Mouse (Mus musculus) kidney, postnatal 0 days (tissue): ENCODE results near the gene Dact2. TPM values are rescaled to one million over a fixed set of nuclear protein-coding genes. Genes with fewer than 3 reads are reported as not detected.

Experiments used
- ATAC-seq: fragments of 200-750 bp; cut with Nextera tagmentation; replicated peaks from 2 replicates; pipeline ENCODE4 v1.8.0; 2017; ENCODE audit warnings: low read depth, moderate number of reproducible peaks, moderate TSS enrichment, moderate library complexity; ENCODE audit not compliant: low FRiP score
- DNase-seq: peaks from one replicate; pipeline ENCODE4 v3.0.0-alpha.2; 2016; ENCODE audit warnings: low spot score
- H3K27ac ChIP-seq: fragments of 300-500 bp; sonication (generic); 2 replicates; pipeline ENCODE4 v1.5.1; 2014; ENCODE audit warnings: mild to moderate bottlenecking
- H3K27me3 ChIP-seq: fragments of 300-500 bp; sonication (generic); 2 replicates; pipeline ENCODE4 v1.6.1; 2014; ENCODE audit warnings: low read length, mixed read lengths; ENCODE audit not compliant: insufficient read depth
- H3K36me3 ChIP-seq: fragments of 300-500 bp; sonication (generic); 2 replicates; pipeline ENCODE4 v1.6.1; 2014; ENCODE audit warnings: low read length, mixed read lengths; ENCODE audit not compliant: insufficient read depth
- H3K4me1 ChIP-seq: fragments of 300-500 bp; sonication (generic); replicated peaks from 2 replicates; pipeline ENCODE4 v1.6.1; 2014; ENCODE audit warnings: antibody characterized with exemption, low read length, mixed read lengths; ENCODE audit not compliant: insufficient read depth
- H3K4me2 ChIP-seq: fragments of 300-500 bp; sonication (generic); 2 replicates; pipeline ENCODE4 v1.6.1; 2014; ENCODE audit warnings: mild to moderate bottlenecking, low read length, moderate library complexity, mixed read lengths
- H3K4me3 ChIP-seq: fragments of 300-500 bp; sonication (generic); replicated peaks from 2 replicates; pipeline ENCODE4 v1.5.1; 2014; ENCODE audit warnings: low read depth, low read length
- H3K9ac ChIP-seq: fragments of 300-500 bp; sonication (generic); 2 replicates; pipeline ENCODE4 v1.6.1; 2014; ENCODE audit warnings: low read depth, low read length
- H3K9me3 ChIP-seq: fragments of 300-500 bp; sonication (generic); replicated peaks from 2 replicates; pipeline ENCODE4 v1.6.1; 2016; ENCODE audit warnings: low read length, inconsistent platforms, mixed read lengths
- CTCF ChIP-seq: IDR thresholded peaks from 2 replicates; pipeline ENCODE4 v1.5.1; 2016; ENCODE audit warnings: antibody characterized with exemption, low read depth, mild to moderate bottlenecking, moderate library complexity
- WGBS: fragments of 180-500 bp; shearing (Covaris S2); extraction: QIAGEN DNeasy Blood & Tissue Kit; methylation state at CpG from one replicate; pipeline ENCODE4 v1.1.7; 2014; 5-methylcytosine and 5-hydroxymethylcytosine counted together
- polyA plus RNA-seq: library from polyadenylated mRNA; unstranded; fragments of >200 nt; fragmentation: Nextera tagmentation; extraction: Ambion mirVana; gene quantifications from 2 replicates; pipeline ENCODE4 v1.2.1, GENCODE M21; 2015

The Dact2 gene
- polyA plus RNA-seq: 14.8 and 16.0 TPM in 2 replicates

DNA sequence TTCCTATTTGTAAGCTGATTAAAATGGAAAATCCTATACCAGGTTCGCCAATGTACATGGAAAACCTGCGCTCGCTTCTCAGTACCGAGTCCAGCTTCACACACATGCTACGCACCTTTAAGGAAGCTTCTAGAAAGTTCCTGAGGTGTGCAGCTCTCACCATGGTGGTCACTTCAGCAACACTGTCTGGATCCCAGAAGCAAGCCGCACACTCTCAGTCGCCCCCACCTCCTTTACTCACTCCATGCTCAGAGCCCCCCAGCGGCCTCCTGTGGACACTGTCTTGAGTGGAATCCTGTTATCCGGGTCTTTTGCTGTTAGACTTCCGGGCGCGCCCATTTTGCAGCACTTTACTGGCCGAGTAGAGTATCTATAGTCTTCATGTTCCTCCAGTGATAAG, at the start of gene Dact2:
Gene Dact2, minus strand, starts transcription at position 244 of the 400 bp plus-strand sequence.
- Histone ChIP-seq H3K27me3 (peaks cover 10% of the 10 kb centered on the region; the same call in 1 of the 2 replicates), H3K9me3 (no peaks in the 10 kb centered on the region), H3K36me3 (no peaks in the 10 kb centered on the region), H3K27ac (peak within 1 kb of the TSS; percentile 97), H3K4me2 (peak within 1 kb of the TSS; percentile 80), H3K4me1 (peaks cover 16% of the 10 kb centered on the region; the same call in 1 of the 2 replicates), H3K4me3 (peak within 1 kb of the TSS; percentile 77), H3K9ac (peak within 1 kb of the TSS; percentile 90)
- TF ChIP-seq CTCF: peak; percentile 51
- DNase-seq (peak; percentile 55), ATAC-seq (no peak)
- WGBS: 43% methylated on average over 13 of the region's 13 CpGs

DNA sequence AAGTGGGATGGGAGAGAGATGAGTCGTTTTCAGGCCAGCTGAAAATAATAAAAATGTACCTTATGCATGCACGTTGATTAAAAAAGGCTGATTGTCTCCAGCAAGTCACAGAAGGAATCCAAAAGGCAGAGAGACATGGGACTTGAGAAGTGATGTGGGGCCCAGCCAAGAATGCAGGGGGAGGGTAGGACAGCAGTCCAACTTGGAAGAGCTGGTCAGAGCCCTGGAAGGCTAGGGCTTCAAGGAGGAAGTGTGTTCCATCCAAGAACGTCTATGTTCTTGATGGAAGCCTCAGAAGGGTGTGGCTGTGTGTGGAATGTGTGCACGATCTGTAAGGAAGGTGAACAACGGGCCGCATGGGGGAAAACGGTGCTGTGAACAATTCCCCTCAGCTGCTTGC, 48.4 kb upstream of the Dact2 start:
- WGBS: 64% methylated on average over 7 of the region's 7 CpGs
- Histone ChIP-seq H3K27me3 (no peaks in the 10 kb centered on the region), H3K4me2 (no peak overlapping the region), H3K36me3 (no peaks in the 10 kb centered on the region), H3K4me3 (no peak overlapping the region), H3K9ac (no peak overlapping the region), H3K4me1 (no peaks in the 10 kb centered on the region), H3K9me3 (no peaks in the 10 kb centered on the region), H3K27ac (no peak overlapping the region)
- no peak for TF ChIP-seq CTCF
- DNase-seq (no peak), ATAC-seq (no peak)

DNA sequence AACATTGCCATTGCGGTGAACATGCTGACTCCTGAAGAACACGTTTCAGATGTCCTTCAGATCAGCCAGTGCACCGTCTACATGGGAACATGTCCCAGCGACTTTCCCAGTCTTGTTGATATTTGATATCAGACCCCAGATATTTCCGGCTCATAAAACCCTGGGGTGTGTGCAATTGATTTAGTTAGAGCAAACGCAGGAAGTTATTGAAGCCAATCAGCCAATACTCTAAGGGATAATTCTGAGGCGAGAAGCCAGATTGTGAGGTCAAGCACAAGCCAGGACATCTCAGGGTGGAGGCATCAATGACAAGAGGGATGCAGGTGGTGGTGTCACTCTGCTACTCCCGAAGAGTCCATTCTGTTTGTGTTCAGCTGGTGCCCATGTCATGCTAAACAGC, 46.3 kb upstream of the Dact2 start:
- H3K36me3 ChIP-seq: no peaks in the 10 kb centered on the region
- H3K27ac ChIP-seq: no peak overlapping the region
- H3K9me3 ChIP-seq: no peaks in the 10 kb centered on the region
- ATAC-seq (no peak), DNase-seq (no peak)
- no peaks in the 10 kb centered on the region for H3K27me3 ChIP-seq
- TF ChIP-seq CTCF: no peak
- no peak overlapping the region for H3K4me3 ChIP-seq
- no peak overlapping the region for H3K4me2 ChIP-seq
- H3K4me1 ChIP-seq: no peaks in the 10 kb centered on the region
- WGBS: 52% methylated on average over 8 of the region's 8 CpGs
- H3K9ac ChIP-seq: no peak overlapping the region

DNA sequence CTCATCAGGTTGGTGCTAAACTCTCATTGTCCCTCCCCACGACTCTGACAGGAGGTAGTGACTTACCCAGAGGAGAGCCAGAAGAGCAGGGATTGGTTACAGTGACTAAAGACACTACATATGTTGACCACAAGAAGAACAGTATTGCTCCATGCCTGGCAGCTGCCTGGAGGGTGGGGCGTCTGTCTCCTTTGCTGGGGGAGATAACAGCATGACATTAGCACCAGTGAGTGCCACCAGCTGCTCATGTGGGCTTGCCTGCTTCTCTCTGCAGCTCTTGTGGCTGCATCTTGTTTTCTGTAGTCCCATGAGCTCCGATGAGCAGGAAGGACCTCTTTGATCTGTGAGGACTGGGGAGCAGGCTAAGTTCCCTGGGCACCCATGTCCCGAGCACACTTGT, 45.5 kb upstream of the Dact2 start:
- Histone ChIP-seq H3K9ac (no peak overlapping the region), H3K27me3 (no peaks in the 10 kb centered on the region), H3K4me3 (no peak overlapping the region), H3K36me3 (no peaks in the 10 kb centered on the region), H3K4me2 (no peak overlapping the region), H3K27ac (no peak overlapping the region), H3K9me3 (no peaks in the 10 kb centered on the region), H3K4me1 (no peaks in the 10 kb centered on the region)
- DNase-seq (no peak), ATAC-seq (no peak)
- 51% methylated on average over 4 of the region's 4 CpGs for WGBS
- no peak for TF ChIP-seq CTCF

DNA sequence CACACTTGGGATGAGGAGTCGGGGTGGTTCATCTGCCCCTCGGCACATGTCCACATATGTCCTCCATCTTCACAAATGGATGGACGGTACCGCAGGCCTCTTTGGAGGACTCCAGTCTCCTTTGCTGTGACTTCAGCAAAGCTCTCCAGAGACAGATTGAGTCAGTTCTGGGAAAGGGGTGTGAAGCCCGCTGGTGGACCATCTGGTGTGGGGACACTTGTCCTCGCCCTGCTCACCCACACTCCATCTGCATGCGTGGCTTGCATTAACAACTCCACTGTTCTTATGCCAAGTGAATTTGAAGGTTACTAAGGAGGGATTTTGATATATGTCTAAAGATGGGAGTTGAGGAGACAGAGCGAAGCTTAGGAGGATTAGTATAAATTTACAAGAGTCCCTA, 43.8 kb upstream of the Dact2 start:
- H3K27ac ChIP-seq: no peak overlapping the region
- DNase-seq: no peak
- no peaks in the 10 kb centered on the region for H3K27me3 ChIP-seq
- H3K4me3 ChIP-seq: no peak overlapping the region
- WGBS: 91% methylated on average over 8 of the region's 8 CpGs
- no peak for ATAC-seq
- H3K9ac ChIP-seq: no peak overlapping the region
- no peaks in the 10 kb centered on the region for H3K9me3 ChIP-seq
- TF ChIP-seq CTCF: no peak
- no peak overlapping the region for H3K4me2 ChIP-seq
- no peaks in the 10 kb centered on the region for H3K4me1 ChIP-seq
- no peaks in the 10 kb centered on the region for H3K36me3 ChIP-seq

DNA sequence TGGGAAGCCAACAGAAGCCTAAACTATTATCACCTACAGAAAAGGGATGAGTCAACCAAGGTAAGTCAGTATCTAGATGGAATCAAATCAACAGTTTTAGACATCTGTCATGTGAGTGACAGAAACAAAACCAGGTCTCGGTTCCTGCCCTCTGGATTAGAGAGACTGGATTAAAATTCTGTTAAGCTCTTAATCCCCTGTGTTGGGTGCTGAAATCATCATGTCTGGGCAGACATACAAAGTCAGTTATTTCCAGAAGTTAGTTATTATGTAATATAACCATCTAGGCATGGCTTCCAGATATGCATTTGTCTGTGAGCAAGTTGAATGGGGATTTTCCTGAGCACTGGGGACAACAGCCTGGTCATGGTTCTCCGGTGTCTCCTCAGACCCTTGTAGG, 42.2 kb upstream of the Dact2 start:
- no peak overlapping the region for H3K27ac ChIP-seq

DNA sequence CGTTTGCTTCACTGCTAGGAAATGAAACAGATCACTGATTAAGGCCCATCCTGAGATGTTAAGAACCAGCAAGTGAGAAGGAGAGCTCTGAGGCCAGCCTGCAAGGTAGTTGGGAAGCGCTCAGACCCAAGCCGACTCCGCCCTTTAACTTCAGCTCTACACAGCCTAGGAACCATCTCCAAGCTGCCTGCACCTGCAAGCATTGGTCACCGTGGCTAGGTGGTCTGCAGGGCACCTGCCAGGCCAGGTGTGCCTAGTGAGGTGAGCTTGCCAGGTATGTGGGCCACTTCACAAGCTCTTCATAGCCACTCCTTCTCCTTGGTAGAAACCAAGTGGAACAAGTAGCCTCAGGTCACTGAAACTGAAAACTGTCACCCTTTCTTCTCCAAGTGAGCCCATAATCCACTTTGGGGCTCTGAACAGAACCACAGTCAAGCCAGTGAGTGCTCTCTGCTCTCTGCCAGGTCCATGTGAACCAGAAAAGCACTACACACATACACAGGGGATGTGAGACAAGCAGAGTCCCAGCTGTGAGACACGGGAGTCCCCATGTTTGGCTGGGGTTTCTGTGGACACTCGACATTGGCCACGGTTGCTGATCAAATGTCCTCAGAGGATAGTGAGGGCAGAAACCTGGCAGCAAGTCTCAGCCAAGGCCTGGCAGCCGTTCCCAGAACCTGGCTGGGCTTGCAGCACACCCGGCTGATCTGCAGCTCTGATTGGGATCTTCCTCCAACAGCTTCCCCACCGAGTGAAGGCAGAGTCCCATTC, 40.3 kb upstream of the Dact2 start:
- Histone ChIP-seq H3K27me3 (0 out of 2 replicates have a peak, but pooled peaks cover 4% of the 10 kb centered on the region), H3K4me3 (no peak overlapping the region), H3K4me1 (no peaks in the 10 kb centered on the region), H3K9ac (no peak overlapping the region), H3K4me2 (no peak overlapping the region), H3K36me3 (no peaks in the 10 kb centered on the region), H3K9me3 (no peaks in the 10 kb centered on the region), H3K27ac (no peak overlapping the region)
- no peak for TF ChIP-seq CTCF
- WGBS: 64% methylated on average over 11 of the region's 11 CpGs
- DNase-seq: no peak
- ATAC-seq: no peak

More for the DNA sequence above, 42.2 kb upstream of the Dact2 start:
- H3K9ac ChIP-seq: no peak overlapping the region
- DNase-seq: no peak
- H3K4me3 ChIP-seq: no peak overlapping the region
- H3K4me1 ChIP-seq: no peaks in the 10 kb centered on the region
- no peak overlapping the region for H3K4me2 ChIP-seq
- no peaks in the 10 kb centered on the region for H3K27me3 ChIP-seq
- TF ChIP-seq CTCF: no peak
- ATAC-seq: no peak
- no peaks in the 10 kb centered on the region for H3K9me3 ChIP-seq
- 93% methylated on average over 2 of the region's 2 CpGs for WGBS
- no peaks in the 10 kb centered on the region for H3K36me3 ChIP-seq
